19 mouse cellular contexts compared by ENCODE assay signal in the genomic region with DNA sequence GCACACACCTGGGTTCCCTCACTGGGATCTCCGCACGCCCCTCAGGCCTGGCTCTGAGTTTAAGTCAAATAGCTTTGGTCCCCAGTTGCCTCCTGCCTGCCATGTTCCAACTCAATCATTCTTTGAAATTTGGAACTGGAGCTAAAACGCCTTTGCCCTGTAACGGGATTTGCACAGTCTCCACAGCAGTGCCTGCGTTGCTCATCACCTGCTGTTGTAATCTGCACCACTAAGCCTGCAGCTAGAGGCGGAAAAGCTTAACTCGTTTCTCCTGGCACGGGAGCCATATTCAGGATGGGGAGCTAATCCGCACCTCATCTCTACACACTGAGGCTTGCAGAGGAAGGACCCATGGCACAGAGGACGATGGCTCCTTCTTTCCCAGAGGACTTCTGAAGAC.
"Had no signal": no experiment of that assay in that cellular context is flagged by ENCODE, and none has a peak within 500 bp of the region (broad histone marks: within the 10 kb centered on the region; RNA-seq: fewer than 3 reads in every experiment).

No protein-coding gene starts in this region.

- H3K4me2 ChIP-seq: limb, embryonic 12.5 days; limb, embryonic 15.5 days; liver, embryonic 11.5 days; lung, embryonic 14.5 days; neural tube, embryonic 12.5 days; neural tube, embryonic 15.5 days had no signal

- DNase-seq: kidney, adult 18-20 months; kidney, adult 9 months; kidney, postnatal 14 days; kidney, postnatal 4 days; left cerebral cortex, postnatal 4 days; liver, postnatal 0 days; lung, embryonic 14.5 days; thymus, adult 18-20 months; thymus, postnatal 36 days had no signal

- H3K9me3 ChIP-seq: limb, embryonic 12.5 days; limb, embryonic 15.5 days; neural tube, embryonic 12.5 days; neural tube, embryonic 15.5 days had no signal

- H3K36me3 ChIP-seq: limb, embryonic 12.5 days; limb, embryonic 15.5 days; neural tube, embryonic 12.5 days; neural tube, embryonic 15.5 days had no signal

- H3K27me3 ChIP-seq: limb, embryonic 12.5 days; limb, embryonic 15.5 days; neural tube, embryonic 12.5 days; neural tube, embryonic 15.5 days had no signal

- H3K27ac ChIP-seq: limb, embryonic 12.5 days; limb, embryonic 15.5 days; liver, embryonic 14.5 days; macrophage; neural tube, embryonic 12.5 days; neural tube, embryonic 15.5 days; stomach, postnatal 0 days had no signal

- H3K4me3 ChIP-seq: limb, embryonic 12.5 days; limb, embryonic 15.5 days; neural tube, embryonic 12.5 days; neural tube, embryonic 15.5 days had no signal

- ATAC-seq: intestine, embryonic 16.5 days; liver, postnatal 0 days; lung, postnatal 0 days had no signal

- H3K9ac ChIP-seq: limb, embryonic 12.5 days; limb, embryonic 15.5 days; liver, embryonic 14.5 days; liver, postnatal 0 days; lung, embryonic 14.5 days; neural tube, embryonic 12.5 days; neural tube, embryonic 15.5 days had no signal

- H3K4me1 ChIP-seq: neural tube, embryonic 12.5 days; neural tube, embryonic 15.5 days had no signal
